In the genomic region with DNA sequence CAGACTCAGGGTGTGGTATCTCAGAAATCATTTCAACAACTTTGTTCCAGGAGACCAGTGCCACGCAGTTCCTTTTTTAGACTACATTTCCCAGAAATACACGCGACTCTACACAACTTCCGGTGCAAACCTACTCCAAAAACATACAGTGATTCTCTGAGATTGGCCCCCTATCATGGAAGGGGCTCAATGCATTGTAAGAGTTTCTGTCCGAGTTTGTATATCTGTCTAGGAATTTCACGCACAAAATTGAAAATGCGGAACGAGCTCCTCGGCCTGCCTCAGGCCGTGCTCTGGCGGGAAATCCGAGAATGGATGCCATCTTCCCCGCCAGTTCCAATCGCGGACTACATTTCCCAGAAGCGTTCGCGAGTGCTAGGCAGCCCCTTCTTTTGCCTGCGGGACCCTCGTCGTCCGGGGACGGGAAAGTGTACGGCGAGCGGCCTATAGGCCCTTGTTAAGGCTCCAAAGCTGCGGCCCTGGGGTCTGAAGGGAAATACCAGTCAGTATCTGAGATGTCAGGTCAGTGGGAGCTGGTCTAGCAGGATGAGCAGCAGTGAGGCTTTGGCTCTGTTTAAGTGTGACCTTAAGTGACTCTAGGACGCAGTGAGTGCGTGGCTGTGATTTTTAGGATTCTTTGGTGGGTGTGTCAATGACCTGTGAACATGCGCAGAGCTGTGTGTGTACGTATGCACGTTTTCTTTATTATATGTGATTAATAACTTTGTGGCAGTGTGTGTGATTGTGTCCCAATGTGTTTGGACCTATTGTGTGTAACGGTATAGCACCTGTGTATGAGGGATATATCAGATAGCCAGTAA, we compare ENCODE assay signal across 8 mouse cellular contexts. TPM values are rescaled to one million over a fixed set of nuclear protein-coding genes. Genes with fewer than 3 reads are reported as not detected.
DNase-seq lines count a peak whose midpoint lies in the region; ATAC-seq lines count a peak whose summit lies in the region.

A gene (plus strand): TSS at position 94 of the 821 bp plus-strand sequence.

- no peaks in the 10 kb centered on the region for H3K27me3 ChIP-seq in heart, embryonic 13.5 days (replicated peaks)
- H3K27me3 ChIP-seq in liver, embryonic 12.5 days (replicated peaks) = no peaks in the 10 kb centered on the region
- no peaks in the 10 kb centered on the region for H3K27me3 ChIP-seq in stomach, embryonic 15.5 days (replicated peaks)

- ATAC-seq in CD4-positive, CD25-positive, alpha-beta regulatory T cell, adult 4 months = peak; percentile 72
- peak; percentile 60; the same call in 1 of the 2 replicates for ATAC-seq in heart, embryonic 13.5 days (ENCODE audit: extremely low read depth, insufficient number of reproducible peaks, low FRiP score, low TSS enrichment)
- peak; percentile 66 for ATAC-seq in liver, embryonic 12.5 days
- ATAC-seq in stomach, embryonic 15.5 days (ENCODE audit: insufficient read depth, low FRiP score, low read depth) = peak; percentile 77

- H3K27ac ChIP-seq in brown adipose tissue, adult 24 weeks (replicated peaks; ENCODE audit: low read depth, low read length) = peak within 1 kb of the TSS; percentile 97
- peak within 1 kb of the TSS; percentile 98 for H3K27ac ChIP-seq in heart, embryonic 13.5 days (replicated peaks)
- peak within 1 kb of the TSS; percentile 13; the same call in 1 of the 2 replicates for H3K27ac ChIP-seq in liver, embryonic 12.5 days
- H3K27ac ChIP-seq in stomach, embryonic 15.5 days = peak within 1 kb of the TSS; percentile 97

- H3K4me2 ChIP-seq in heart, embryonic 13.5 days = peak within 1 kb of the TSS; percentile 82
- peak within 1 kb of the TSS; percentile 83 for H3K4me2 ChIP-seq in liver, embryonic 12.5 days
- H3K4me2 ChIP-seq in stomach, embryonic 15.5 days = peak within 1 kb of the TSS; percentile 58

- peaks cover 31% of the 10 kb centered on the region for H3K36me3 ChIP-seq in heart, embryonic 13.5 days
- H3K36me3 ChIP-seq in liver, embryonic 12.5 days = peaks cover 19% of the 10 kb centered on the region
- peaks cover 10% of the 10 kb centered on the region; the same call in 1 of the 2 replicates for H3K36me3 ChIP-seq in stomach, embryonic 15.5 days

- DNase-seq in fat pad, adult 2 months (ENCODE audit: extremely low read depth, low read depth, low spot score) = peak; percentile 30
- DNase-seq in kidney, postnatal 10 days = peak; percentile 89
- DNase-seq in natural killer cell, adult 2 months (ENCODE audit: low spot score in 2 of 2) = peak; percentile 61 to 69

- WGBS in heart, embryonic 13.5 days = under 1% methylated on average over 33 of the region's 33 CpGs
- 2% methylated on average over 33 of the region's 33 CpGs for WGBS in liver, embryonic 12.5 days (ENCODE audit: insufficient replicate concordance)
- under 1% methylated on average over 33 of the region's 33 CpGs for WGBS in stomach, embryonic 15.5 days

- H3K9ac ChIP-seq in heart, embryonic 13.5 days = peak within 1 kb of the TSS; percentile 90
- H3K9ac ChIP-seq in liver, embryonic 12.5 days = peak within 1 kb of the TSS; percentile 66
- H3K9ac ChIP-seq in stomach, embryonic 15.5 days = peak within 1 kb of the TSS; percentile 73

- H3K4me1 ChIP-seq in brown adipose tissue, adult 24 weeks (ENCODE audit: control insufficient read depth, insufficient read depth, insufficient read length, low read length) = no peaks in the 10 kb centered on the region
- H3K4me1 ChIP-seq in heart, embryonic 13.5 days = peaks cover 25% of the 10 kb centered on the region
- H3K4me1 ChIP-seq in liver, embryonic 12.5 days = peaks cover 21% of the 10 kb centered on the region
- peaks cover 16% of the 10 kb centered on the region; the same call in 1 of the 2 replicates for H3K4me1 ChIP-seq in stomach, embryonic 15.5 days

- H3K9me3 ChIP-seq in heart, embryonic 13.5 days = no peaks in the 10 kb centered on the region
- H3K9me3 ChIP-seq in liver, embryonic 12.5 days (replicated peaks) = no peaks in the 10 kb centered on the region
- H3K9me3 ChIP-seq in stomach, embryonic 15.5 days = no peaks in the 10 kb centered on the region

- H3K4me3 ChIP-seq in brown adipose tissue, adult 24 weeks (ENCODE audit: insufficient read depth, low read depth, low read length) = peak within 1 kb of the TSS; percentile 89
- peak within 1 kb of the TSS; percentile 81 for H3K4me3 ChIP-seq in heart, embryonic 13.5 days
- H3K4me3 ChIP-seq in liver, embryonic 12.5 days = peak within 1 kb of the TSS; percentile 70
- H3K4me3 ChIP-seq in stomach, embryonic 15.5 days (replicated peaks) = peak within 1 kb of the TSS; percentile 71

RNA-seq across cellular contexts. Expression of the gene that starts here (rescaled TPM):
- polyA plus RNA-seq in CD4-positive, CD25-positive, alpha-beta regulatory T cell, adult 4 months (2017; shearing (Covaris generic)) = under 1 TPM; 0.98 to 0.99 TPM
- polyA plus RNA-seq in brown adipose tissue, adult 24 weeks (2012; ENCODE audit: insufficient read depth, insufficient read length, missing spikeins) = 1.2 and 3.0 TPM in 2 replicates
- polyA plus RNA-seq in heart, embryonic 13.5 days (2015; fragmentation: Nextera tagmentation; extraction: Ambion mirVana) = 3.2 and 3.3 TPM in 2 replicates
- polyA plus RNA-seq in liver, embryonic 12.5 days (2016; fragmentation: Nextera tagmentation; extraction: Ambion mirVana) = 0.54 and 0.55 TPM in 2 replicates
- polyA plus RNA-seq in stomach, embryonic 15.5 days (2015; fragmentation: Nextera tagmentation; extraction: Ambion mirVana) = 4.0 and 4.5 TPM in 2 replicates

Comparison
In these comparisons a context has a peak if more than half of its experiments do, and no peak if none do; other contexts are left out.
1. Peak in every context shown above with its lines: DNase-seq, ATAC-seq, H3K4me3 ChIP-seq and H3K27ac ChIP-seq.
2. Peak in ATAC-seq in CD4-positive, CD25-positive, alpha-beta regulatory T cell, adult 4 months; RNA of the gene not detected or under 1 TPM.
3. Peak in ATAC-seq, H3K4me3 ChIP-seq, H3K27ac ChIP-seq, H3K9ac ChIP-seq and H3K4me2 ChIP-seq in liver, embryonic 12.5 days; RNA of the gene not detected or under 1 TPM.
4. H3K27ac ChIP-seq: peak in every context shown above with its lines; median percentile 98 in heart, embryonic 13.5 days; 97 in brown adipose tissue, adult 24 weeks; 97 in stomach, embryonic 15.5 days; 13 in liver, embryonic 12.5 days.
5. DNase-seq: peak in every context shown above with its lines; median percentile 89 in kidney, postnatal 10 days; 65 in natural killer cell, adult 2 months; 30 in fat pad, adult 2 months.